In the genomic region with DNA sequence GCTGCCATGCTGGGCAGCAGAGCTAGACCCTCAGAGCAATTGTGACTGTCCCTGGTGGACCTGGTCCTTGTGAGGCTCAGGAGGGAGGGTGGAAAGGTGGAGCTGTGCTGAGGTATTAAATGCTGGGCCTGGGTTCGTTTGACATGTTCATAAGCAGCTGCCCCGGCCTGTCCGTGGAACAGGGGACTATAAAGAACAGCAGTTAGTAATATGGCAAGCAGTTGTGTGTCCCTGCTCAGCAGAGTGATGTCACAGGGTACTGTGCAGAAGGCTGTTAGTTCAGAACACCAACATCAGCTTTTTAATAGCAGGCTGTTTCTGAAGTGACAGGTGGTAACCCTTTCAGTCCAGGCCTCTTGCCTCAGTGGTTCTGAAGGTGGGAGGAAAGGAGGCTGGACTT, we compare ENCODE assay signal across 32 mouse cellular contexts. TPM values are rescaled to one million over a fixed set of nuclear protein-coding genes. Genes with fewer than 3 reads are reported as not detected.
"Had no signal": no experiment of that assay in that cellular context is flagged by ENCODE, and none has a peak within 500 bp of the region (broad histone marks: within the 10 kb centered on the region; RNA-seq: fewer than 3 reads in every experiment).

No protein-coding gene starts in this region.

- H3K4me1 ChIP-seq: embryonic facial prominence, embryonic 10.5 days; embryonic facial prominence, embryonic 12.5 days; embryonic facial prominence, embryonic 13.5 days; embryonic facial prominence, embryonic 15.5 days; forebrain, embryonic 10.5 days; forebrain, embryonic 12.5 days; forebrain, embryonic 13.5 days; forebrain, embryonic 15.5 days had no signal

- H3K9me3 ChIP-seq: embryonic facial prominence, embryonic 10.5 days; embryonic facial prominence, embryonic 12.5 days; embryonic facial prominence, embryonic 13.5 days; embryonic facial prominence, embryonic 15.5 days; forebrain, embryonic 10.5 days; forebrain, embryonic 12.5 days; forebrain, embryonic 13.5 days; forebrain, embryonic 15.5 days had no signal

- H3K27ac ChIP-seq: embryonic facial prominence, embryonic 10.5 days; embryonic facial prominence, embryonic 12.5 days; embryonic facial prominence, embryonic 13.5 days; embryonic facial prominence, embryonic 15.5 days; forebrain, embryonic 10.5 days; forebrain, embryonic 12.5 days; forebrain, embryonic 13.5 days; forebrain, embryonic 15.5 days; gastrocnemius, adult 2 months; heart, adult 2 months had no signal

- H3K4me2 ChIP-seq: embryonic facial prominence, embryonic 12.5 days; embryonic facial prominence, embryonic 13.5 days; embryonic facial prominence, embryonic 15.5 days; forebrain, embryonic 12.5 days; forebrain, embryonic 13.5 days; forebrain, embryonic 15.5 days had no signal

- ATAC-seq: forebrain, embryonic 13.5 days; forebrain, embryonic 14.5 days; forebrain, embryonic 15.5 days; forebrain, embryonic 16.5 days; forebrain, postnatal 0 days had no signal

- H3K9ac ChIP-seq: embryonic facial prominence, embryonic 12.5 days; embryonic facial prominence, embryonic 13.5 days; embryonic facial prominence, embryonic 15.5 days; forebrain, embryonic 12.5 days; forebrain, embryonic 13.5 days; forebrain, embryonic 15.5 days; forebrain, postnatal 0 days had no signal

- H3K4me3 ChIP-seq: embryonic facial prominence, embryonic 10.5 days; embryonic facial prominence, embryonic 12.5 days; embryonic facial prominence, embryonic 13.5 days; embryonic facial prominence, embryonic 15.5 days; erythroblast, embryonic 14.5 days; forebrain, embryonic 10.5 days; forebrain, embryonic 12.5 days; forebrain, embryonic 13.5 days; forebrain, embryonic 15.5 days; gastrocnemius, adult 2 months; heart, adult 2 months had no signal

- H3K27me3 ChIP-seq: embryonic facial prominence, embryonic 12.5 days; embryonic facial prominence, embryonic 13.5 days; embryonic facial prominence, embryonic 15.5 days; forebrain, embryonic 12.5 days; forebrain, embryonic 13.5 days; forebrain, embryonic 15.5 days had no signal

- DNase-seq: cerebellum, adult 2 months; cerebellum, adult 8-10 months; cerebellum, adult 9-10 months; cerebellum, adult 9-11 months; cerebellum, postnatal 10 days; cerebellum, postnatal 14 days; cerebellum, postnatal 25 days; cerebellum, postnatal 36 days; embryo, embryonic 11 days; forebrain, postnatal 0 days; gastrocnemius, adult 2 months; gastrocnemius, postnatal 10 days; gastrocnemius, postnatal 14 days; gastrocnemius, postnatal 25 days; gastrocnemius, postnatal 36 days; heart, adult 18-20 months; heart, adult 2 months had no signal

RNA-seq across cellular contexts. Expression of a gene that starts 13.7 kb away (rescaled TPM):
- total RNA-seq: common myeloid progenitor, adult 5-6 weeks; forebrain, postnatal 0 days; gastrocnemius, adult 18-20 months; gastrocnemius, adult 2 months; gastrocnemius, adult 8-10 months; gastrocnemius, postnatal 14 days; gastrocnemius, postnatal 25 days; gastrocnemius, postnatal 36 days; granulocyte monocyte progenitor cell, adult 5-6 weeks; heart, adult 18-20 months; heart, adult 2 months had no signal
- polyA plus RNA-seq: erythroblast, embryonic 14.5 days; forebrain, embryonic 14.5 days; forebrain, embryonic 15.5 days had no signal
